Mouse (Mus musculus): ENCODE data around the gene Gm10697.
"Not testable (repeated sequence)": the region's sequence is repeated elsewhere in the genome, so short reads cannot be mapped to it uniquely, and the experiment has no call there.

The Gm10697 gene

DNA sequence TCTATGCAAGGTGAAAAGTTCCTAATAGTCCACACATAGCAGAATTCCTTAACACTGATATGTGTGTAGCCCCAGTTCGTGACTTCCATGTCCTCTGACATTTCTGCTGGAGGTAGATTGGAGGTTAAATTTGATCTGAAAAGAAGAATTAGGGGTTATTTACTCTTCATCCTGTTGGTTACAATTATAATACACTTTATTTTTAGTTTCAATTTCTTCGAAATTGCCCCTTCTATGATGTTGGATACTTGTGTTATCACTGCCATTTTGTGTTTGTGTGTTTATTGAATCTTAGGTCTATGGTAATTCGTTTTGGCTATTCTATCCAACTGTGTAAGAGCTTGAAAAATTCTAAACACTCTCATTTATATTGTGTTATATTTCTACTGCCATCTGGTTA, at the start of gene Gm10697:
TSS of gene Gm10697 (minus strand) at position 101 of the 400 bp plus-strand sequence.
- DNase-seq (ENCODE audit: low read depth, low spot score): not testable (repeated sequence)

DNA sequence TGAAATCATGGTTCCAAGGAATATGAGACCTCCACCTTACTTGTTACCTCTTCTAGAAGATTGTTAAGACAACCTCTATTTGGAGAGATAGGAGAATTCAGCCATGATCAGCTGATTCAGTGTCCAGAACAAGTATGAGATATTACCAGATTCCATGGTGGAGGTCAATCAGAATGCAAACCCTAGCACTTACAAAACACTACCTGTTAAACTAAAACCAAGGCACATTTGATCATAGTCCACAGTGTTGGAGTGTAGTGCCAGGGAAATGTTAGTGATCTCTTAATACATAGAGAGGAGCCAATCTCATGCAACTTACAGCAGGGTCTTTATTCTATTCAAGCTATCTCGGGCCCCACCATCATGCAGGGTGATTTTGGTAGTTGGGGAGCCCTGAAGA, 42.6 kb upstream of the Gm10697 start:
- not testable (repeated sequence) for DNase-seq (ENCODE audit: low read depth, low spot score)

DNA sequence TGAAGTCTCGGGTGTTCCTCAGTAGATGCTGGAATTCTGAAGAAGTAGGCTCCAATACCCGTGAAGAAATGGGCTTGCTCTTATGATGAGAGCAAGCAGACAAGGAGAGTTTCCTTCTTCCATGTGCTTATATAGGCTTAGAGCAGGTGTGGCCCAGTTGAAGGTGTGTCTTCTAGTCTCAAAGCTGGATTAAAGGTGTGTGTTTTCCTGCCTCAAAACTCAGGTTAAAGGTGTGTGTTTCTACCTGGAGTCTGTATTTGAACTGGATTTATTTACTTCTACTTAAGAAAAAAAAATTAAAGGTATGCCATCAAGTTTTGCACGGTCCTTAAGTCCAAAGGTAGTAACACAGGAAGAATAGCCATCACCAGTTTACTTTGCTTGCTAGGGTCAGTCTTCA, 17.7 kb downstream of the Gm10697 start, which contains the start of gene Gm9125:
TSS of gene Gm9125 (minus strand) at position 101 of the 400 bp plus-strand sequence.
- not testable (repeated sequence) for DNase-seq (ENCODE audit: low read depth, low spot score)

DNA sequence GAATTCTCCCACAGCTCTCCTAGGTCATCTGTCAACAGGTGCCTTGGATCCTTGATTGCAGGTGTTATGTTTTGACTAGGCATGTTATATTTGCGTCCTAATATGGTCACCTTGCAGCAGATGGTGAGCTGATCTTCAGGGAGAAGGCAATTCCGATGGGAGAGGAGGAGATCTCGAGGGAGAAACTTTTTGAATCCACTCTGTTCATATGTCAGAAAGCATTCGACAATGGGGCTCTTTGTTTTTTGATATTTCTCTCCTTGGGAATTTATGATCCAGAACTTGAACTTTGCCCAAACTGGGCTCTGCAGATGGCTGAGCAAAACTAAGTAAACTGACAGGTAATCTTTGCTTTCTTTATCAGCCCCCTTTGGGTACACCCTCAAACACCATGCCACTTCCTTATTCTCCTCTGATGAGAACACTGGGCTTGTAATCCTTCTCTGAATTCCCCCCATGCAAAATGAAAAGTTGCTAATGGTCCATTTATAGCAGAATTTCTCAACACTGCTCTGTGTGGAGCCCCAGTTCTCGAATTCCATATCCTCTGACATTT, 22.8 kb downstream of the Gm10697 start:
- DNase-seq (ENCODE audit: low read depth, low spot score): not testable (repeated sequence)

DNA sequence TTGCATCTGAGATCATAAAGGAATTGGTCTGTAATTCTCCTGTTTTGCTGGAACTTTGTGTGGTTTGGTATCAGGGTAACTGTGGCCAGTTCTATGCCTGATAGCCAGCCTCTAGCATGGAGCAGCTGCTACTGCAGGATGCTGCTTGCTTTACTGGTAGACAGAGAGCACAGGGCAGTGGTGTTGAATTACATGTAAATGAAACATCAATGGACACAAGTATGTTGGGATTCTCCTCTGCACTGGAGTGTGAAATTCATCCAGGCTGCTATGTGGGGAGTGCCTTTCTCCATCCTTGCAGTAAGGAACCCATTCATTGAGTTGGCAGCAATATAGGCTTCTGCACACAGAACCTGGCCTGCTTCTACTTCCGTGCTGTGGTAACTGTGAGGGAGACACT, 34.2 kb downstream of the Gm10697 start:
- DNase-seq (ENCODE audit: low read depth, low spot score): not testable (repeated sequence)

DNA sequence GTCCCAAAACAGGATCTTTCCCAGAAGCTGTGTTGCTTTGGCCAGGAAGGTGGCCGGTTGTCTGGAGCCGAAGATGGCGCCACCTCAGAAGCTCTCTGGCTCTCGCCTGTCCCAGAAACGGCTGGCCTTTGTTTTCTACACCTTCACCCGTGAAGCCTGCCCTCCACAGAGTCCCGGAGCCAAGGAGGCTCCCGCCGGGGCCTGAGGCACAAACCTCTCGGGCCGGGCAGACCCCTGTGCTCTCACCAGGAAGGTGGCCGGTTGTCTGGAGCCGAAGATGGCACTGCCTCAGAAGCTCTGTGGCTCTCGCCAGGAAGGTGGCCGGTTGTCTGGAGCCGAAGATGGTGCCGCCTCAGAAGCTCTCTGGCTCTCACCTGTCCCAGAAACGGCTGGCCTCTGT, 38.0 kb downstream of the Gm10697 start:
- DNase-seq (ENCODE audit: low read depth, low spot score): not testable (repeated sequence)

All from skeletal muscle tissue, adult 2 months (tissue).